Mouse (Mus musculus) CH12F3 (cell line): ENCODE data around the gene Hoxb3.

ENCODE experiments used
- in situ Hi-C: fragments of 300-500 bp; cut with MboI; formaldehyde crosslinking; loops from 2 replicates; pipeline ENCODE4 v1.14.3; 2020; ENCODE audit warnings: low sequenced_read_pairs

Hoxb3 gene

GRCm38 (mm10) chr11:96301064-96301431, 22.1 kb upstream of the Hoxb3 start:
- in situ Hi-C loops, result no loop called here

- in situ Hi-C loops, result no loop called here
Measured at GRCm38 (mm10) chr11:96301837-96302236, 21.3 kb upstream of the Hoxb3 start.

GRCm38 (mm10) chr11:96302381-96303150, 20.6 kb upstream of the Hoxb3 start:
- in situ Hi-C loops, result no loop called here

- in situ Hi-C loops, result no loop called here
Measured at GRCm38 (mm10) chr11:96303151-96304099, 19.7 kb upstream of the Hoxb3 start, which contains the start of gene Hoxb5. TSS of gene Hoxb5 (plus strand) at chr11:96303336.

GRCm38 (mm10) chr11:96304381-96305195, 18.5 kb upstream of the Hoxb3 start:
- in situ Hi-C loops, result no loop called here

GRCm38 (mm10) chr11:96305505-96306182, 17.5 kb upstream of the Hoxb3 start:
- in situ Hi-C loops, result no loop called here

GRCm38 (mm10) chr11:96306183-96306907, 16.8 kb upstream of the Hoxb3 start:
- in situ Hi-C loops, result no loop called here

- in situ Hi-C loops, result no loop called here
Measured at GRCm38 (mm10) chr11:96306908-96307269, 16.2 kb upstream of the Hoxb3 start.

GRCm38 (mm10) chr11:96308763-96309162, 14.4 kb upstream of the Hoxb3 start:
- in situ Hi-C loops, result no loop called here

- in situ Hi-C loops, result no loop called here
Measured at GRCm38 (mm10) chr11:96309288-96309687, 13.8 kb upstream of the Hoxb3 start.

- in situ Hi-C loops, result no loop called here
Measured at GRCm38 (mm10) chr11:96310183-96310938, 12.8 kb upstream of the Hoxb3 start.

GRCm38 (mm10) chr11:96311097-96311496, 12.0 kb upstream of the Hoxb3 start:
- in situ Hi-C loops, result no loop called here

GRCm38 (mm10) chr11:96311520-96312417, 11.4 kb upstream of the Hoxb3 start:
- in situ Hi-C loops, result no loop called here

GRCm38 (mm10) chr11:96313134-96313533, 10.0 kb upstream of the Hoxb3 start:
- in situ Hi-C loops, result no loop called here

GRCm38 (mm10) chr11:96313806-96314428, 9.2 kb upstream of the Hoxb3 start:
- in situ Hi-C loops, result no loop called here

- in situ Hi-C loops, result no loop called here
Measured at GRCm38 (mm10) chr11:96314671-96315343, 8.3 kb upstream of the Hoxb3 start.

- in situ Hi-C loops, result no loop called here
Measured at GRCm38 (mm10) chr11:96315344-96315681, 7.8 kb upstream of the Hoxb3 start.
